ENCODE assay signal across 8 mouse cellular contexts in the genomic region with DNA sequence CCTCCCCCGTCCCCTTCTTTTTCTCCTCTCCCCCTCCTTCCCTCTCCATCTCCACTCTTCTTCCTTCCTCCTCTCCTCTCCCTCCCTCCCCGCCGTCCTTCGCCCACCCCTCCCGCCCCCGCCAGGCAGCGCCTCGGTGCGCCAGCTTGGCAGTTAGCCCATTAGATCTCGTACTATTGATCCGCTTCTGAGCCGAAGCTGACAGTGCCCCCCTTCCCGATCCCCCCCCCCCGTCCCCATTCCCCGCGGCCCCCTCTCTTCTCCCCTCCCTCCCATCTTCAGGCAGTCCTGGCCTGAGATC.
DNase-seq lines count a peak whose midpoint lies in the region; ATAC-seq and TF ChIP-seq lines count a peak whose summit lies in the region.

No protein-coding gene starts in this region.

- H3K27me3 ChIP-seq in embryonic facial prominence, embryonic 11.5 days (ENCODE audit: control insufficient read depth, insufficient read depth, low read length): peaks cover 21% of the 10 kb centered on the region
- peaks cover 59% of the 10 kb centered on the region for H3K27me3 ChIP-seq in hindbrain, embryonic 13.5 days
- H3K27me3 ChIP-seq in midbrain, embryonic 15.5 days (replicated peaks): peaks cover 45% of the 10 kb centered on the region

- H3K4me1 ChIP-seq in embryonic facial prominence, embryonic 11.5 days (ENCODE audit: control insufficient read depth, insufficient read depth, low read length): peaks cover 7% of the 10 kb centered on the region; the same call in 1 of the 2 replicates
- H3K4me1 ChIP-seq in hindbrain, embryonic 13.5 days (replicated peaks): peaks cover 57% of the 10 kb centered on the region
- peaks cover 34% of the 10 kb centered on the region for H3K4me1 ChIP-seq in midbrain, embryonic 15.5 days

- 5% methylated on average over 10 of the region's 16 CpGs for WGBS in embryonic facial prominence, embryonic 11.5 days
- 3% methylated on average over 10 of the region's 16 CpGs for WGBS in hindbrain, embryonic 13.5 days
- WGBS in midbrain, embryonic 15.5 days: 2% methylated on average over 12 of the region's 16 CpGs

- no peaks in the 10 kb centered on the region for H3K9me3 ChIP-seq in embryonic facial prominence, embryonic 11.5 days (replicated peaks; ENCODE audit: control insufficient read depth, low read length)
- no peaks in the 10 kb centered on the region for H3K9me3 ChIP-seq in hindbrain, embryonic 13.5 days
- H3K9me3 ChIP-seq in midbrain, embryonic 15.5 days: no peaks in the 10 kb centered on the region

- peak overlapping the region; percentile 95 for H3K4me2 ChIP-seq in embryonic facial prominence, embryonic 11.5 days (ENCODE audit: low read depth, low read length)
- peak overlapping the region; percentile 93 for H3K4me2 ChIP-seq in hindbrain, embryonic 13.5 days
- H3K4me2 ChIP-seq in midbrain, embryonic 15.5 days: peak overlapping the region; percentile 97

- H3K4me3 ChIP-seq in left cerebral cortex, adult 2 months: peak overlapping the region; percentile 58
- H3K4me3 ChIP-seq in embryonic facial prominence, embryonic 11.5 days (ENCODE audit: low read depth, low read length): peak overlapping the region; percentile 54
- H3K4me3 ChIP-seq in hindbrain, embryonic 13.5 days: peak overlapping the region; percentile 50
- H3K4me3 ChIP-seq in midbrain, embryonic 15.5 days: peak overlapping the region; percentile 58

- no peaks in the 10 kb centered on the region for H3K36me3 ChIP-seq in embryonic facial prominence, embryonic 11.5 days (replicated peaks; ENCODE audit: control insufficient read depth, insufficient read depth, low read depth, low read length)
- no peaks in the 10 kb centered on the region for H3K36me3 ChIP-seq in hindbrain, embryonic 13.5 days
- no peaks in the 10 kb centered on the region for H3K36me3 ChIP-seq in midbrain, embryonic 15.5 days (replicated peaks)

- intact Hi-C loops in left cerebral cortex, adult 2 months (cut with DNase I): loop anchor here (2.0 to 5.0 kb wide), 3 partner anchors 25 to 241 kb away; no protein-coding TSS in a partner anchor

- ATAC-seq in embryonic facial prominence, embryonic 11.5 days (replicated peaks; ENCODE audit: insufficient number of reproducible peaks, low FRiP score, low TSS enrichment, low read depth): no peak
- no peak for ATAC-seq in hindbrain, embryonic 13.5 days (ENCODE audit: low FRiP score)
- 0 out of 2 replicates have a peak, but pooled peaks have one; percentile 5 for ATAC-seq in midbrain, embryonic 15.5 days (replicated peaks)

- no peak for TF ChIP-seq CTCF in left cerebral cortex, adult 2 months (IDR thresholded peaks at IDR 0.05)

- peak overlapping the region; percentile 63 for H3K9ac ChIP-seq in embryonic facial prominence, embryonic 11.5 days (replicated peaks; ENCODE audit: low read length)
- peak overlapping the region; percentile 83 for H3K9ac ChIP-seq in hindbrain, embryonic 13.5 days
- peak overlapping the region; percentile 77 for H3K9ac ChIP-seq in midbrain, embryonic 15.5 days

- DNase-seq in left cerebral cortex, adult 2 months (ENCODE audit: extremely low spot score in 1 of 2, low spot score in 2 of 2): no peak
- no peak for DNase-seq in left cerebral cortex, adult 11 months (ENCODE audit: low spot score)
- DNase-seq in embryonic facial prominence, embryonic 11.5 days (ENCODE audit: low spot score): peak; percentile 38
- DNase-seq in thymus, postnatal 14 days: no peak
- no peak for DNase-seq in cerebellum, postnatal 36 days
- DNase-seq in lung, postnatal 25 days (ENCODE audit: low spot score): no peak

- H3K27ac ChIP-seq in left cerebral cortex, adult 2 months: peak overlapping the region; percentile 99
- H3K27ac ChIP-seq in embryonic facial prominence, embryonic 11.5 days (replicated peaks; ENCODE audit: low read depth, low read length): peak overlapping the region; percentile 45; the same call in 1 of the 2 replicates
- peak overlapping the region; percentile 100 for H3K27ac ChIP-seq in hindbrain, embryonic 13.5 days
- H3K27ac ChIP-seq in midbrain, embryonic 15.5 days: peak overlapping the region; percentile 98

Comparison
In these comparisons a context has a peak if more than half of its experiments do, and no peak if none do; other contexts are left out.
1. H3K27ac ChIP-seq: peak in every context shown above with its lines; median percentile 100 in hindbrain, embryonic 13.5 days; 99 in left cerebral cortex, adult 2 months; 98 in midbrain, embryonic 15.5 days; 45 in embryonic facial prominence, embryonic 11.5 days.